18 mouse cellular contexts compared by ENCODE assay signal in genomic region chr7:115294655-115295230, GRCm38 (mm10).
DNase-seq lines count a peak whose midpoint lies in the region; ATAC-seq and TF ChIP-seq lines count a peak whose summit lies in the region.
"Had no signal": no experiment of that assay in that cellular context is flagged by ENCODE, and none has a peak within 500 bp of the region (broad histone marks: within the 10 kb centered on the region; RNA-seq: fewer than 3 reads in every experiment).

No protein-coding gene starts in this region.

- TF ChIP-seq CTCF in lung, embryonic 14.5 days (IDR thresholded peaks at IDR 0.05; ENCODE audit: low read depth): no peak
- no peak for TF ChIP-seq CTCF in lung, adult 2 months (IDR thresholded peaks at IDR 0.05; ENCODE audit: insufficient read depth, low read length)

- H3K4me1 ChIP-seq in forebrain, embryonic 16.5 days (replicated peaks; ENCODE audit: control insufficient read depth, insufficient read depth, low read length): no peaks in the 10 kb centered on the region; the same call in 1 of the 2 replicates
- H3K4me1 ChIP-seq in forebrain, embryonic 15.5 days: peaks cover 4% of the 10 kb centered on the region; the same call in 1 of the 2 replicates
- no peaks in the 10 kb centered on the region for H3K4me1 ChIP-seq in lung, embryonic 14.5 days (ENCODE audit: insufficient read depth)
- no peaks in the 10 kb centered on the region for H3K4me1 ChIP-seq in lung, adult 2 months (ENCODE audit: control insufficient read depth, insufficient read depth, low read length)
- peaks cover 19% of the 10 kb centered on the region for H3K4me1 ChIP-seq in embryonic facial prominence, embryonic 13.5 days
- H3K4me1 ChIP-seq: heart, embryonic 12.5 days had no signal

- TF ChIP-seq POLR2A in lung, adult 2 months (IDR thresholded peaks at IDR 0.05; ENCODE audit: borderline replicate concordance, extremely low read depth, low read depth, low read length): no peak

- no peaks in the 10 kb centered on the region for H3K9me3 ChIP-seq in forebrain, embryonic 16.5 days (ENCODE audit: control insufficient read depth, low read length)
- no peaks in the 10 kb centered on the region for H3K9me3 ChIP-seq in forebrain, embryonic 15.5 days
- no peaks in the 10 kb centered on the region for H3K9me3 ChIP-seq in lung, embryonic 14.5 days (ENCODE audit: low read depth, low read length)
- no peaks in the 10 kb centered on the region for H3K9me3 ChIP-seq in embryonic facial prominence, embryonic 13.5 days
- H3K9me3 ChIP-seq: forebrain, embryonic 10.5 days; heart, embryonic 12.5 days; hindbrain, embryonic 15.5 days had no signal

- no peak overlapping the region for H3K9ac ChIP-seq in forebrain, embryonic 16.5 days (replicated peaks; ENCODE audit: low read depth, low read length)
- no peak overlapping the region for H3K9ac ChIP-seq in forebrain, embryonic 15.5 days (replicated peaks)
- H3K9ac ChIP-seq in lung, embryonic 14.5 days: no peak overlapping the region
- H3K9ac ChIP-seq in embryonic facial prominence, embryonic 13.5 days: no peak overlapping the region
- H3K9ac ChIP-seq: heart, embryonic 12.5 days; hindbrain, embryonic 15.5 days had no signal

- no peak overlapping the region for H3K4me3 ChIP-seq in forebrain, embryonic 16.5 days (replicated peaks; ENCODE audit: low read length)
- no peak overlapping the region for H3K4me3 ChIP-seq in forebrain, embryonic 15.5 days
- no peak overlapping the region for H3K4me3 ChIP-seq in lung, embryonic 14.5 days (ENCODE audit: low read depth, low read length)
- H3K4me3 ChIP-seq in lung, adult 2 months (replicated peaks; ENCODE audit: extremely low read depth, low read depth, low read length): no peak overlapping the region
- no peak overlapping the region for H3K4me3 ChIP-seq in embryonic facial prominence, embryonic 13.5 days
- H3K4me3 ChIP-seq: erythroblast, embryonic 14.5 days; forebrain, embryonic 10.5 days; heart, embryonic 12.5 days; hindbrain, embryonic 15.5 days had no signal

- DNase-seq in lung, embryonic 14.5 days: peak; percentile 7
- DNase-seq in lung, adult 2 months: no peak
- no peak for DNase-seq in thymus, postnatal 25 days
- DNase-seq in left cerebral cortex, adult 18-20 months (ENCODE audit: low spot score in 2 of 2): no peak
- DNase-seq: adrenal gland, postnatal 14 days; cerebellum, adult 2 months; cerebellum, postnatal 10 days; gastrocnemius, postnatal 10 days had no signal

- peaks cover 6% of the 10 kb centered on the region; the same call in 1 of the 2 replicates for H3K27me3 ChIP-seq in forebrain, embryonic 16.5 days (replicated peaks; ENCODE audit: control insufficient read depth, insufficient read depth, low read length)
- no peaks in the 10 kb centered on the region for H3K27me3 ChIP-seq in forebrain, embryonic 15.5 days
- H3K27me3 ChIP-seq in lung, embryonic 14.5 days (ENCODE audit: insufficient read depth, low read length): no peaks in the 10 kb centered on the region
- peaks cover 51% of the 10 kb centered on the region for H3K27me3 ChIP-seq in embryonic facial prominence, embryonic 13.5 days
- H3K27me3 ChIP-seq: heart, embryonic 12.5 days; hindbrain, embryonic 15.5 days; Patski had no signal

- H3K36me3 ChIP-seq in forebrain, embryonic 16.5 days (ENCODE audit: control insufficient read depth, insufficient read depth): no peaks in the 10 kb centered on the region
- H3K36me3 ChIP-seq in forebrain, embryonic 15.5 days: no peaks in the 10 kb centered on the region
- no peaks in the 10 kb centered on the region for H3K36me3 ChIP-seq in lung, embryonic 14.5 days (ENCODE audit: insufficient read depth)
- H3K36me3 ChIP-seq in embryonic facial prominence, embryonic 13.5 days: no peaks in the 10 kb centered on the region
- H3K36me3 ChIP-seq: forebrain, embryonic 10.5 days; heart, embryonic 12.5 days; hindbrain, embryonic 15.5 days had no signal

- no peak overlapping the region for H3K4me2 ChIP-seq in forebrain, embryonic 16.5 days (ENCODE audit: low read length)
- H3K4me2 ChIP-seq in forebrain, embryonic 15.5 days (replicated peaks): no peak overlapping the region
- H3K4me2 ChIP-seq in lung, embryonic 14.5 days: no peak overlapping the region
- H3K4me2 ChIP-seq in embryonic facial prominence, embryonic 13.5 days: peak overlapping the region; percentile 24; the same call in 1 of the 2 replicates
- H3K4me2 ChIP-seq: heart, embryonic 12.5 days; hindbrain, embryonic 15.5 days had no signal

- 49% methylated on average over 10 of the region's 10 CpGs for WGBS in forebrain, embryonic 16.5 days
- 49% methylated on average over 10 of the region's 10 CpGs for WGBS in forebrain, embryonic 15.5 days
- 49% methylated on average over 10 of the region's 10 CpGs for WGBS in lung, embryonic 14.5 days
- 53% methylated on average over 10 of the region's 10 CpGs for WGBS in lung, adult 2 months
- WGBS in embryonic facial prominence, embryonic 13.5 days: 44% methylated on average over 10 of the region's 10 CpGs

- H3K27ac ChIP-seq in forebrain, embryonic 16.5 days (ENCODE audit: low read length): no peak overlapping the region
- H3K27ac ChIP-seq in forebrain, embryonic 15.5 days (replicated peaks): no peak overlapping the region
- no peak overlapping the region for H3K27ac ChIP-seq in lung, embryonic 14.5 days (ENCODE audit: low read depth)
- no peak overlapping the region for H3K27ac ChIP-seq in embryonic facial prominence, embryonic 13.5 days
- H3K27ac ChIP-seq: forebrain, embryonic 10.5 days; hindbrain, embryonic 15.5 days had no signal

- ATAC-seq in forebrain, embryonic 16.5 days: peak; percentile 66
- ATAC-seq in forebrain, embryonic 15.5 days (replicated peaks): no peak
- no peak for ATAC-seq in lung, embryonic 14.5 days (ENCODE audit: insufficient read depth)
- no peak for ATAC-seq in embryonic facial prominence, embryonic 13.5 days (ENCODE audit: insufficient number of reproducible peaks, insufficient read depth, low FRiP score, low TSS enrichment, low read depth)
- ATAC-seq: activated CD4-positive, CD25-positive, alpha-beta regulatory T cell, adult 4 months; intestine, embryonic 16.5 days; Patski had no signal
